Mouse (Mus musculus) forebrain, embryonic 11.5 days (tissue): ENCODE measurements around the gene Plpp3. TPM values are rescaled to one million over a fixed set of nuclear protein-coding genes. Genes with fewer than 3 reads are reported as not detected.

Source experiments
- ATAC-seq: fragments of 200-750 bp; cut with Nextera tagmentation; replicated peaks from 2 replicates; pipeline ENCODE4 v1.8.0; 2017; ENCODE audit warnings: moderate TSS enrichment; ENCODE audit not compliant: low FRiP score
- DNase-seq: peaks from one replicate; pipeline ENCODE4 v3.0.0-alpha.2; 2017; ENCODE audit warnings: low spot score
- H3K27ac ChIP-seq: fragments of 300-500 bp; sonication (generic); 2 replicates; pipeline ENCODE4 v1.5.1; 2014; ENCODE audit warnings: low read depth, low read length
- H3K27me3 ChIP-seq: fragments of 300-500 bp; sonication (generic); 2 replicates; pipeline ENCODE4 v1.6.1; 2014; ENCODE audit warnings: mild to moderate bottlenecking, low read length, mixed read lengths; ENCODE audit not compliant: control insufficient read depth, insufficient read depth
- H3K36me3 ChIP-seq: fragments of 300-500 bp; sonication (generic); 2 replicates; pipeline ENCODE4 v1.6.1; 2014; ENCODE audit warnings: mild to moderate bottlenecking, low read length, moderate library complexity, mixed read lengths; ENCODE audit not compliant: control insufficient read depth, insufficient read depth
- H3K4me1 ChIP-seq: fragments of 300-500 bp; sonication (generic); replicated peaks from 2 replicates; pipeline ENCODE4 v1.6.1; 2014; ENCODE audit warnings: low read length, mixed read lengths; ENCODE audit not compliant: control insufficient read depth, insufficient read depth
- H3K4me2 ChIP-seq: fragments of 300-500 bp; sonication (generic); 2 replicates; pipeline ENCODE4 v1.6.1; 2014; ENCODE audit warnings: low read depth, mild to moderate bottlenecking, low read length, moderate library complexity, mixed read lengths; ENCODE audit not compliant: severe bottlenecking
- H3K4me3 ChIP-seq: fragments of 300-500 bp; sonication (generic); 2 replicates; pipeline ENCODE4 v1.5.1; 2014; ENCODE audit warnings: low read depth, low read length
- H3K9ac ChIP-seq: fragments of 300-500 bp; sonication (generic); 2 replicates; pipeline ENCODE4 v1.6.1; 2014; ENCODE audit warnings: low read length
- H3K9me3 ChIP-seq: fragments of 300-500 bp; sonication (generic); 2 replicates; pipeline ENCODE4 v1.6.1; 2016; ENCODE audit warnings: low read length, mixed read lengths; ENCODE audit not compliant: control insufficient read depth
- WGBS: fragments of 180-500 bp; shearing (Covaris S2); extraction: QIAGEN DNeasy Blood & Tissue Kit; methylation state at CpG from one replicate; pipeline ENCODE4 v1.1.7; 2014; 5-methylcytosine and 5-hydroxymethylcytosine counted together
- polyA plus RNA-seq: library from polyadenylated mRNA; unstranded; fragments of >200 nt; fragmentation: Nextera tagmentation; extraction: Ambion mirVana; gene quantifications from 2 replicates; pipeline ENCODE4 v1.2.1, GENCODE M21; 2014

Plpp3 gene
- polyA plus RNA-seq, 1 experiment from 2014 or later, result 71.6 TPM

- Histone ChIP-seq H3K4me2 (no peak overlapping the region), H3K36me3 (no peaks in the 10 kb centered on the region), H3K27ac (no peak overlapping the region), H3K27me3 (no peaks in the 10 kb centered on the region), H3K4me1 (peaks cover 5% of the 10 kb centered on the region; the same call in 1 of the 2 replicates), H3K9me3 (no peaks in the 10 kb centered on the region), H3K4me3 (no peak overlapping the region), H3K9ac (no peak overlapping the region)
- DNase-seq, result no peak
- 89% methylated on average over 5 of the region's 5 CpGs for WGBS
- ATAC-seq, result no peak
Observed at GRCm38 (mm10) chr4:105113042-105113441, 44.1 kb upstream of the Plpp3 start.

GRCm38 (mm10) chr4:105113468-105113867, 43.7 kb upstream of the Plpp3 start:
- DNase-seq, result no peak
- no peaks in the 10 kb centered on the region for H3K27me3 ChIP-seq
- H3K9me3 ChIP-seq, result no peaks in the 10 kb centered on the region
- H3K9ac ChIP-seq, result no peak overlapping the region
- peaks cover 5% of the 10 kb centered on the region; the same call in 1 of the 2 replicates for H3K4me1 ChIP-seq
- H3K4me2 ChIP-seq, result no peak overlapping the region
- 82% methylated on average over 3 of the region's 3 CpGs for WGBS
- H3K36me3 ChIP-seq, result no peaks in the 10 kb centered on the region
- no peak for ATAC-seq
- H3K27ac ChIP-seq, result no peak overlapping the region
- H3K4me3 ChIP-seq, result no peak overlapping the region

GRCm38 (mm10) chr4:105121081-105121480, 36.1 kb upstream of the Plpp3 start:
- Histone ChIP-seq H3K9me3 (no peaks in the 10 kb centered on the region), H3K4me2 (no peak overlapping the region), H3K27ac (no peak overlapping the region), H3K9ac (no peak overlapping the region), H3K4me3 (no peak overlapping the region), H3K4me1 (no peaks in the 10 kb centered on the region), H3K27me3 (no peaks in the 10 kb centered on the region), H3K36me3 (no peaks in the 10 kb centered on the region)
- WGBS, result 84% methylated on average over 6 of the region's 6 CpGs
- no peak for ATAC-seq
- DNase-seq, result no peak

GRCm38 (mm10) chr4:105122429-105122828, 34.7 kb upstream of the Plpp3 start:
- Histone ChIP-seq H3K4me2 (no peak overlapping the region), H3K9ac (no peak overlapping the region), H3K4me3 (no peak overlapping the region), H3K27ac (no peak overlapping the region), H3K27me3 (no peaks in the 10 kb centered on the region), H3K36me3 (no peaks in the 10 kb centered on the region), H3K4me1 (no peaks in the 10 kb centered on the region), H3K9me3 (no peaks in the 10 kb centered on the region)
- WGBS, result 53% methylated on average over 8 of the region's 8 CpGs
- DNase-seq (peak; percentile 82), ATAC-seq (no peak)

GRCm38 (mm10) chr4:105129212-105129611, 27.9 kb upstream of the Plpp3 start:
- no peaks in the 10 kb centered on the region for H3K4me1 ChIP-seq
- no peaks in the 10 kb centered on the region for H3K36me3 ChIP-seq
- DNase-seq (no peak), ATAC-seq (no peak)
- H3K9ac ChIP-seq, result no peak overlapping the region
- no peak overlapping the region for H3K4me2 ChIP-seq
- H3K9me3 ChIP-seq, result no peaks in the 10 kb centered on the region
- H3K27me3 ChIP-seq, result no peaks in the 10 kb centered on the region
- no peak overlapping the region for H3K27ac ChIP-seq
- H3K4me3 ChIP-seq, result no peak overlapping the region
- WGBS, result 73% methylated on average over 7 of the region's 7 CpGs

GRCm38 (mm10) chr4:105131756-105132314, 25.3 kb upstream of the Plpp3 start:
- Histone ChIP-seq H3K36me3 (no peaks in the 10 kb centered on the region), H3K4me3 (no peak overlapping the region), H3K27me3 (no peaks in the 10 kb centered on the region), H3K4me2 (no peak overlapping the region), H3K27ac (no peak overlapping the region), H3K9me3 (no peaks in the 10 kb centered on the region), H3K9ac (no peak overlapping the region), H3K4me1 (no peaks in the 10 kb centered on the region)
- ATAC-seq (no peak), DNase-seq (no peak)
- WGBS, result 84% methylated on average over 9 of the region's 9 CpGs

- no peaks in the 10 kb centered on the region for H3K9me3 ChIP-seq
- no peaks in the 10 kb centered on the region for H3K4me1 ChIP-seq
- H3K27me3 ChIP-seq, result no peaks in the 10 kb centered on the region
- no peak overlapping the region for H3K27ac ChIP-seq
- ATAC-seq, result no peak
- no peak overlapping the region for H3K4me3 ChIP-seq
- no peaks in the 10 kb centered on the region for H3K36me3 ChIP-seq
- no peak for DNase-seq
- H3K9ac ChIP-seq, result no peak overlapping the region
- no peak overlapping the region for H3K4me2 ChIP-seq
- WGBS, result 82% methylated on average over 4 of the region's 4 CpGs
Observed at GRCm38 (mm10) chr4:105133350-105134050, 23.6 kb upstream of the Plpp3 start.

GRCm38 (mm10) chr4:105149492-105149891, 7.7 kb upstream of the Plpp3 start:
- H3K4me1 ChIP-seq, result no peaks in the 10 kb centered on the region
- ATAC-seq, result no peak
- no peak overlapping the region for H3K27ac ChIP-seq
- 88% methylated on average over 7 of the region's 7 CpGs for WGBS
- no peaks in the 10 kb centered on the region for H3K9me3 ChIP-seq
- no peaks in the 10 kb centered on the region for H3K36me3 ChIP-seq
- no peak for DNase-seq
- no peaks in the 10 kb centered on the region for H3K27me3 ChIP-seq
- no peak overlapping the region for H3K4me2 ChIP-seq
- no peak overlapping the region for H3K4me3 ChIP-seq
- H3K9ac ChIP-seq, result no peak overlapping the region
